Mouse (Mus musculus): ENCODE data around the gene 1700007K13Rik. TPM values are rescaled to one million over a fixed set of nuclear protein-coding genes. Genes with fewer than 3 reads are reported as not detected.
"Not testable (repeated sequence)": the region's sequence is repeated elsewhere in the genome, so short reads cannot be mapped to it uniquely, and the experiment has no call there.

1700007K13Rik gene
- polyA plus RNA-seq, 1 experiment from 2014 or later: 0.72 TPM

DNA sequence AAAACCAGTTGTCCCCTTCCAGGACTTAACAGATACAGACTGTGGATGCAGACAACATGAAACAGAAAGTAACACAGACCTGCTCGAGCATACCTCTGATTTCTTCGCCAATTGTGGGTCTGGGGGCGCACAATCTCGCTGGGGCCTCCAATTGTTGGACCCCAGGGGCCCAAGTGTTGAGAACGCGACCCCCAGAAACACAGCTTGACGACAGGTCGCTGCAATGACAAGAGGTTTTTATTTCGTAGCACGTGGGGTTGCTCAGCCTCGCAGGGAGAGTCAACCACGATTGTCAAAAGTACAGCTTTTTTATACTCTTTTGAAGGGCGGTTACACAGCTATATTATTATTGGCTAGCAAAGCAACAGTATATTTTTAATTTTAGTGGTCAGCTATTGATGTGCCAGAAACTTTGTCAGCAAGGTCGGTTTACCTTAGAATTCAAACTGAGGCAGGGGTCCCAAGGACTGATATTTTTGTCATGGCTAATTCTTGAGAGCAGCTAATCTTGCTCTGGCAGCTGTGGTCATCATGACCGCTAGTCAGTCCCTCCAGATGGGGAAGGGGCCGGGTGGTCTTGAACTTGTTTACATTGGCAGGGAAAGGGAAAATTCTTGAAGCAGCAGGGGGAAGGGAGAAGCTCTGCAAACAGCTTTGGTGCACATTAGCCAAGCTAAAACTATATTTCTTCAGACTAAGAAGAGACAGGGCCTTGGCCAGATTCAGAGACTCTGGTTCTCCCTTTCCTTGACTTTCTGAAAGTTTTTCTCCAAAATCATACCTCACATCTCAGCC, 29.9 kb upstream of the 1700007K13Rik start:
- 83% methylated on average over 16 of the region's 16 CpGs for WGBS

GRCm38 (mm10) chr2:28495207-28495756, 29.1 kb upstream of the 1700007K13Rik start:
- Histone ChIP-seq H3K36me3 (no peaks in the 10 kb centered on the region), H3K27ac (no peak overlapping the region), H3K4me1 (0 out of 2 replicates have a peak, but pooled peaks cover 6% of the 10 kb centered on the region), H3K4me3 (no peak overlapping the region), H3K27me3 (ENCODE audit: insufficient read depth, poor library complexity, severe bottlenecking) (0 out of 2 replicates have a peak, but pooled peaks cover 3% of the 10 kb centered on the region), H3K9me3 (no peaks in the 10 kb centered on the region)
- no peak for DNase-seq (ENCODE audit: low spot score)
- WGBS: 76% methylated on average over 14 of the region's 14 CpGs

More for the DNA sequence above, 29.9 kb upstream of the 1700007K13Rik start:
- 0 out of 2 replicates have a peak, but pooled peaks cover 3% of the 10 kb centered on the region for H3K27me3 ChIP-seq (ENCODE audit: insufficient read depth, poor library complexity, severe bottlenecking)
- DNase-seq (ENCODE audit: low spot score): no peak
- no peaks in the 10 kb centered on the region for H3K36me3 ChIP-seq
- no peaks in the 10 kb centered on the region for H3K9me3 ChIP-seq
- no peak overlapping the region for H3K4me3 ChIP-seq
- 0 out of 2 replicates have a peak, but pooled peaks cover 6% of the 10 kb centered on the region for H3K4me1 ChIP-seq
- no peak overlapping the region for H3K27ac ChIP-seq

DNA sequence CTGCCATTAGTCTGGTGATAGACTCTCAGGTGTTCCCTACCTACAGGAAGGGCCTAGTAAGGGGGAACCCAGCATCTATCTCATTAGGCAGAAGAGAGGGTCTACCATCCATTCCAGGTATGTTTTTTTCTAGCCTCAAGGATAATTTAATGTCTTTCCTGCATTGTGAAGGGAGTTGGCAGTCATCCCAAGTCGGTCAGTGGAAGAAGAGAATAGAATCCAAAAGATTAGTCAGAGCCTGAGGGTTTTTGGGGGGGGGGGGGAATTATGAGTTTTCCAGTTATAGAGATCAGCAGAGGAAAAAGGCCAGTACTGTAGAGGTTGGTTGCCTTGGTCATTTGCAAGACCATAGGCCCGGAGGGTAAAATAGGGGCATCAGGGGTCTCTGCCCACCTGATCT, 28.4 kb upstream of the 1700007K13Rik start:
- H3K9me3 ChIP-seq: no peaks in the 10 kb centered on the region
- no peak for DNase-seq (ENCODE audit: low spot score)
- H3K27me3 ChIP-seq (ENCODE audit: insufficient read depth, poor library complexity, severe bottlenecking): 0 out of 2 replicates have a peak, but pooled peaks cover 3% of the 10 kb centered on the region
- H3K27ac ChIP-seq: no peak overlapping the region
- no peaks in the 10 kb centered on the region for H3K36me3 ChIP-seq
- 81% methylated on average over 2 of the region's 2 CpGs for WGBS
- H3K4me1 ChIP-seq: 0 out of 2 replicates have a peak, but pooled peaks cover 6% of the 10 kb centered on the region
- no peak overlapping the region for H3K4me3 ChIP-seq

- no peak for DNase-seq (ENCODE audit: low spot score)
- Histone ChIP-seq H3K4me1 (no peaks in the 10 kb centered on the region), H3K27ac (no peak overlapping the region), H3K27me3 (ENCODE audit: insufficient read depth, poor library complexity, severe bottlenecking) (no peaks in the 10 kb centered on the region), H3K9me3 (no peaks in the 10 kb centered on the region), H3K4me3 (no peak overlapping the region), H3K36me3 (no peaks in the 10 kb centered on the region)
- WGBS: 66% methylated on average over 2 of the region's 2 CpGs
These were observed 17.7 kb upstream of the 1700007K13Rik start for GRCm38 (mm10) chr2:28483861-28484260.

- H3K27ac ChIP-seq: no peak overlapping the region
- no peaks in the 10 kb centered on the region for H3K9me3 ChIP-seq
- no peaks in the 10 kb centered on the region for H3K4me1 ChIP-seq
- 78% methylated on average over 20 of the region's 20 CpGs for WGBS
- no peak overlapping the region for H3K4me3 ChIP-seq
- DNase-seq (ENCODE audit: low spot score): no peak
- no peaks in the 10 kb centered on the region for H3K36me3 ChIP-seq
- H3K27me3 ChIP-seq (ENCODE audit: insufficient read depth, poor library complexity, severe bottlenecking): no peaks in the 10 kb centered on the region
These were observed 13.4 kb upstream of the 1700007K13Rik start for GRCm38 (mm10) chr2:28479208-28480204.

- not testable (repeated sequence) for H3K9me3 ChIP-seq; H3K4me1 ChIP-seq; H3K36me3 ChIP-seq; H3K27ac ChIP-seq; H3K4me3 ChIP-seq; H3K27me3 ChIP-seq (ENCODE audit: insufficient read depth, poor library complexity, severe bottlenecking); DNase-seq (ENCODE audit: low spot score)
- 87% methylated on average over 5 of the region's 5 CpGs for WGBS
These were observed 11.9 kb upstream of the 1700007K13Rik start for GRCm38 (mm10) chr2:28477993-28478392.

- WGBS: 93% methylated on average over 8 of the region's 8 CpGs
- H3K4me3 ChIP-seq; H3K27ac ChIP-seq; H3K9me3 ChIP-seq; DNase-seq (ENCODE audit: low spot score); H3K27me3 ChIP-seq (ENCODE audit: insufficient read depth, poor library complexity, severe bottlenecking): not testable (repeated sequence)
- Histone ChIP-seq H3K36me3 (peaks cover 46% of the 10 kb centered on the region), H3K4me1 (peaks cover 14% of the 10 kb centered on the region)
These were observed 5.9 kb upstream of the 1700007K13Rik start for GRCm38 (mm10) chr2:28472011-28472410.

- DNase-seq (ENCODE audit: low spot score): no peak
- Histone ChIP-seq H3K27me3 (ENCODE audit: insufficient read depth, poor library complexity, severe bottlenecking) (peaks cover 4% of the 10 kb centered on the region; the same call in 1 of the 2 replicates), H3K4me1 (peaks cover 22% of the 10 kb centered on the region), H3K27ac (no peak overlapping the region), H3K36me3 (peaks cover 46% of the 10 kb centered on the region), H3K9me3 (0 out of 2 replicates have a peak, but pooled peaks cover 2% of the 10 kb centered on the region), H3K4me3 (no peak overlapping the region)
- WGBS: 90% methylated on average over 2 of the region's 2 CpGs
These were observed 4.5 kb upstream of the 1700007K13Rik start for GRCm38 (mm10) chr2:28470591-28470990.

GRCm38 (mm10) chr2:28469461-28469860, 3.3 kb upstream of the 1700007K13Rik start:
- H3K9me3 ChIP-seq: 0 out of 2 replicates have a peak, but pooled peaks cover 2% of the 10 kb centered on the region
- WGBS: 97% methylated on average over 14 of the region's 14 CpGs
- H3K4me1 ChIP-seq: peaks cover 22% of the 10 kb centered on the region
- H3K4me3 ChIP-seq: no peak overlapping the region
- DNase-seq (ENCODE audit: low spot score): no peak
- peaks cover 16% of the 10 kb centered on the region for H3K27me3 ChIP-seq (ENCODE audit: insufficient read depth, poor library complexity, severe bottlenecking)
- H3K27ac ChIP-seq: no peak overlapping the region
- H3K36me3 ChIP-seq: peaks cover 46% of the 10 kb centered on the region

GRCm38 (mm10) chr2:28468486-28469225, 2.5 kb upstream of the 1700007K13Rik start:
- Histone ChIP-seq H3K4me3 (peak overlapping the region; percentile 92), H3K36me3 (peaks cover 46% of the 10 kb centered on the region), H3K9me3 (0 out of 2 replicates have a peak, but pooled peaks cover 2% of the 10 kb centered on the region), H3K4me1 (peaks cover 22% of the 10 kb centered on the region), H3K27ac (peak overlapping the region; percentile 95), H3K27me3 (ENCODE audit: insufficient read depth, poor library complexity, severe bottlenecking) (peaks cover 21% of the 10 kb centered on the region)
- WGBS: 52% methylated on average over 18 of the region's 18 CpGs
- no peak for DNase-seq (ENCODE audit: low spot score)

DNA sequence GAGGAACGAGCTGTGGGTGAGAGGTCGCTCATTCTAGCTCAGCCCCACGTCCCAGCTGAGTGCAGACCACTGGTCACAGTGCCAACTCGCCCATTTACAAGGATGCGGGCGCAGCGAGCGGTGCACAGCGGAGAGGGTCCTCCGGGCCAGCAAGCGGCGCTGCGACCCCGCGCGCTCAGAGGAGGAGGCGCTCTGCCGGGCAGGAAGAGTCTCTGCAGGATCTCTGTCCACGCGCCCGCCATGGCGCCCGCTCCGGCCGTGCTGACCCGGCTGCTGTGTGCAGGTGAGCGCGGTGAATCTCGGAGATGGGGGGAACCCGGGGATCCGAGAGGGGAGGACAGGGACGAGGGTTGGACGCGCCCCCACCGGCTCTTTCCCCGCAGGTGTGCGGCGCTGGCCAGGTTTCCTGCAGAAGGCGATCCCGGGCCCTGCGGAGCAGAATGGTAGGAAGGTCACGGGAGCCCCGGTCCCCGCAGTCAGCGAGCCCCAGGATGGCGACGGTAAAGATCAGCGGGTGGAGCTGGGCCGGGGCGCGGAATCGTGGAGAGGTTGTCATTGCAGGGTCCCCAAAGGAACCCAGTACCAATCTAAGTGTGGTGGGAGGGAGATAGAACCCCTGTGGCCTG, 1.8 kb upstream of the 1700007K13Rik start, which contains the start of gene Mrps2:
Gene Mrps2 (plus strand): TSS at position 207 of the 626 bp plus-strand sequence.
- Histone ChIP-seq H3K4me3 (peak within 1 kb of the TSS; percentile 92), H3K36me3 (peaks cover 43% of the 10 kb centered on the region), H3K27me3 (ENCODE audit: insufficient read depth, poor library complexity, severe bottlenecking) (peaks cover 21% of the 10 kb centered on the region), H3K27ac (peak within 1 kb of the TSS; percentile 95), H3K4me1 (peaks cover 25% of the 10 kb centered on the region), H3K9me3 (0 out of 2 replicates have a peak, but pooled peaks cover 2% of the 10 kb centered on the region)
- peak; percentile 95 for DNase-seq (ENCODE audit: low spot score)
- WGBS: under 1% methylated on average over 52 of the region's 52 CpGs

All from heart, embryonic 10.5 days (tissue).